Mouse (Mus musculus) MEL-GATA-1-ER (cell line): ENCODE measurements around the gene Chd1l.

Source experiments
- DNase-seq: peaks from one replicate; pipeline ENCODE4 v3.0.0-alpha.2; 2012; ENCODE audit warnings: low read depth; ENCODE audit errors: extremely low read depth

Chd1l gene

DNA sequence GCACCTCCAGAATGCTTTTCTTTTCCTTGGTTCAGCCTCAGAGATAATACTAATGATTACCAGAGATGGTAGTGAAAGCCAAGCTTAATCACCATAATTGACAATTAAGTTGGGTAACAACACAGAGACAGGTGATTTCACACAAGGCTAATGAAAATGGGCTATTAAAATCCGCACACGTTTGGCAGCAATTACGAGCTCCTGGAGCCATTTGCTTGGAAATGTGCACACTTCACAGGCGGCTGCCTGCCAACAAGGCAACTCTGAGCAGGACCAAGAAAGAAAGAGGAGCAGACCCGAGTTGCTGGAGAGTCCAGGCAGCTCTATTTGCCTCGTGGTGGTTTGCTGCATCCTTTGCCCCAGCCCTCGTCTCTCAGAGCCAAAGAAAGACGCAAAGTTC lies 84.5 kb downstream of the Chd1l start:
- no peak for DNase-seq

GRCm38 (mm10) chr3:97524835-97525234 lies 85.2 kb downstream of the Chd1l start:
- DNase-seq = peak; percentile 64

GRCm38 (mm10) chr3:97521946-97522731 lies 87.9 kb downstream of the Chd1l start:
- DNase-seq = no peak

- DNase-seq = no peak
These were observed 90.1 kb downstream of the Chd1l start for GRCm38 (mm10) chr3:97519883-97520282.

DNA sequence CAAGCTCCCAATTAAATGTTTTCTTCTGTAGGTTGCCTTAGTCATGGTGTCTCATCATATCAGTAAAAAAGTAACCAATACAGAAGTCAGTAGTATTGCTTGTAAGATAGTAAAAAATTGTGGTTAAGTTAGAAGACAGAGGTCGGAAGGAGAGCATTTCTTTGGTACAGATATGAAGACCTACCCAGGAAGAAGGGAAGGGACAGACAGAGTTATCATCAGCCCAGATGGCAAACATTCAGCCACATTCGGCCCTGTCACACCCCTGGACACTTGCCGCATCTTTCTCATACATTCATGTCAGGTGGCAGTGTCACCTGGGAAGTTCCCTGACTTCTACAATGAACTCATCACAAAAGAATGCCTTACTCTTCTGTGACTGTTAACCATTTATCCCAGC lies 97.7 kb downstream of the Chd1l start:
- DNase-seq = peak; percentile 89
